Mouse (Mus musculus): ENCODE results near the gene Fam151b. TPM values are rescaled to one million over a fixed set of nuclear protein-coding genes. Genes with fewer than 3 reads are reported as not detected.
A peak's percentile ranks its signal among the peaks of the same experiment; 100 is the strongest.

Gene Fam151b
- total RNA-seq (2017), result 8.5 and 10.1 TPM in 2 replicates

- ATAC-seq (replicated peaks in 1 of 2; ENCODE audit: insufficient read depth in 1 of 2, low FRiP score in 2 of 2, low TSS enrichment in 1 of 2, low read depth in 1 of 2, poor library complexity in 2 of 2, severe bottlenecking in 2 of 2), result peak; percentile 100
Measured at GRCm38 (mm10) chr13:92483852-92484463, at the start of gene Fam151b. Gene Fam151b (minus strand): TSS chr13:92484015.

GRCm38 (mm10) chr13:92532216-92532615 is 48.4 kb upstream of the Fam151b start:
- no peak for ATAC-seq (replicated peaks in 1 of 2; ENCODE audit: insufficient read depth in 1 of 2, low FRiP score in 2 of 2, low TSS enrichment in 1 of 2, low read depth in 1 of 2, poor library complexity in 2 of 2, severe bottlenecking in 2 of 2)

GRCm38 (mm10) chr13:92531237-92531636 is 47.4 kb upstream of the Fam151b start:
- peak in 1 of 2 experiments; percentile 18; a peak in 2 of 4 replicates for ATAC-seq (replicated peaks in 1 of 2; ENCODE audit: insufficient read depth in 1 of 2, low FRiP score in 2 of 2, low TSS enrichment in 1 of 2, low read depth in 1 of 2, poor library complexity in 2 of 2, severe bottlenecking in 2 of 2)

GRCm38 (mm10) chr13:92530721-92531211 is 47.0 kb upstream of the Fam151b start, which contains the start of gene Zfyve16:
Gene Zfyve16 (minus strand): TSS chr13:92530868.
- peak; percentile 89 to 95 for ATAC-seq (replicated peaks in 1 of 2; ENCODE audit: insufficient read depth in 1 of 2, low FRiP score in 2 of 2, low TSS enrichment in 1 of 2, low read depth in 1 of 2, poor library complexity in 2 of 2, severe bottlenecking in 2 of 2)

GRCm38 (mm10) chr13:92529828-92530720 is 46.3 kb upstream of the Fam151b start:
- no peak for ATAC-seq (replicated peaks in 1 of 2; ENCODE audit: insufficient read depth in 1 of 2, low FRiP score in 2 of 2, low TSS enrichment in 1 of 2, low read depth in 1 of 2, poor library complexity in 2 of 2, severe bottlenecking in 2 of 2)

- no peak for ATAC-seq (replicated peaks in 1 of 2; ENCODE audit: insufficient read depth in 1 of 2, low FRiP score in 2 of 2, low TSS enrichment in 1 of 2, low read depth in 1 of 2, poor library complexity in 2 of 2, severe bottlenecking in 2 of 2)
Measured at GRCm38 (mm10) chr13:92523178-92523813, 39.5 kb upstream of the Fam151b start.

GRCm38 (mm10) chr13:92504871-92505270 is 21.1 kb upstream of the Fam151b start:
- ATAC-seq (replicated peaks in 1 of 2; ENCODE audit: insufficient read depth in 1 of 2, low FRiP score in 2 of 2, low TSS enrichment in 1 of 2, low read depth in 1 of 2, poor library complexity in 2 of 2, severe bottlenecking in 2 of 2), result no peak

- no peak for ATAC-seq (replicated peaks in 1 of 2; ENCODE audit: insufficient read depth in 1 of 2, low FRiP score in 2 of 2, low TSS enrichment in 1 of 2, low read depth in 1 of 2, poor library complexity in 2 of 2, severe bottlenecking in 2 of 2)
Measured at GRCm38 (mm10) chr13:92491923-92492322, 8.1 kb upstream of the Fam151b start.

- no peak for ATAC-seq (replicated peaks in 1 of 2; ENCODE audit: insufficient read depth in 1 of 2, low FRiP score in 2 of 2, low TSS enrichment in 1 of 2, low read depth in 1 of 2, poor library complexity in 2 of 2, severe bottlenecking in 2 of 2)
Measured at GRCm38 (mm10) chr13:92490817-92491216, 7.0 kb upstream of the Fam151b start.

- ATAC-seq (replicated peaks in 1 of 2; ENCODE audit: insufficient read depth in 1 of 2, low FRiP score in 2 of 2, low TSS enrichment in 1 of 2, low read depth in 1 of 2, poor library complexity in 2 of 2, severe bottlenecking in 2 of 2), result peak; percentile 38 to 46
Measured at GRCm38 (mm10) chr13:92483348-92483747, 467 bp downstream of the Fam151b start.

GRCm38 (mm10) chr13:92470151-92470550 is 13.7 kb downstream of the Fam151b start:
- no peak for ATAC-seq (replicated peaks in 1 of 2; ENCODE audit: insufficient read depth in 1 of 2, low FRiP score in 2 of 2, low TSS enrichment in 1 of 2, low read depth in 1 of 2, poor library complexity in 2 of 2, severe bottlenecking in 2 of 2)

- ATAC-seq (replicated peaks in 1 of 2; ENCODE audit: insufficient read depth in 1 of 2, low FRiP score in 2 of 2, low TSS enrichment in 1 of 2, low read depth in 1 of 2, poor library complexity in 2 of 2, severe bottlenecking in 2 of 2), result no peak
Measured at GRCm38 (mm10) chr13:92469381-92469780, 14.4 kb downstream of the Fam151b start.

- ATAC-seq (replicated peaks in 1 of 2; ENCODE audit: insufficient read depth in 1 of 2, low FRiP score in 2 of 2, low TSS enrichment in 1 of 2, low read depth in 1 of 2, poor library complexity in 2 of 2, severe bottlenecking in 2 of 2), result no peak
Measured at GRCm38 (mm10) chr13:92467891-92468290, 15.9 kb downstream of the Fam151b start.

GRCm38 (mm10) chr13:92464698-92465097 is 19.1 kb downstream of the Fam151b start:
- ATAC-seq (replicated peaks in 1 of 2; ENCODE audit: insufficient read depth in 1 of 2, low FRiP score in 2 of 2, low TSS enrichment in 1 of 2, low read depth in 1 of 2, poor library complexity in 2 of 2, severe bottlenecking in 2 of 2), result no peak

GRCm38 (mm10) chr13:92446872-92447271 is 36.9 kb downstream of the Fam151b start:
- ATAC-seq (replicated peaks in 1 of 2; ENCODE audit: insufficient read depth in 1 of 2, low FRiP score in 2 of 2, low TSS enrichment in 1 of 2, low read depth in 1 of 2, poor library complexity in 2 of 2, severe bottlenecking in 2 of 2), result no peak

GRCm38 (mm10) chr13:92440286-92440685 is 43.5 kb downstream of the Fam151b start:
- ATAC-seq (replicated peaks in 1 of 2; ENCODE audit: insufficient read depth in 1 of 2, low FRiP score in 2 of 2, low TSS enrichment in 1 of 2, low read depth in 1 of 2, poor library complexity in 2 of 2, severe bottlenecking in 2 of 2), result no peak

GRCm38 (mm10) chr13:92438656-92439055 is 45.2 kb downstream of the Fam151b start:
- ATAC-seq (replicated peaks in 1 of 2; ENCODE audit: insufficient read depth in 1 of 2, low FRiP score in 2 of 2, low TSS enrichment in 1 of 2, low read depth in 1 of 2, poor library complexity in 2 of 2, severe bottlenecking in 2 of 2), result no peak

GRCm38 (mm10) chr13:92427351-92427855 is 56.4 kb downstream of the Fam151b start:
- no peak for ATAC-seq (replicated peaks in 1 of 2; ENCODE audit: insufficient read depth in 1 of 2, low FRiP score in 2 of 2, low TSS enrichment in 1 of 2, low read depth in 1 of 2, poor library complexity in 2 of 2, severe bottlenecking in 2 of 2)

Measured in hematopoietic stem cell, adult 5-6 weeks (primary cell).